Mouse (Mus musculus) kidney, adult 2 months (tissue): ENCODE measurements around the gene Gm5751.
A peak's percentile ranks its signal among the peaks of the same experiment; 100 is the strongest.

Experiments used
- CTCF ChIP-seq: fragments of 200-500 bp; conservative IDR thresholded peaks from 2 replicates; pipeline ENCODE4 v1.5.1; 2011; ENCODE audit warnings: low read depth, mild to moderate bottlenecking, control low read depth, low read length, moderate library complexity, mixed read lengths; ENCODE audit not compliant: insufficient read depth, insufficient read length
- POLR2A ChIP-seq: fragments of 200-500 bp; IDR thresholded peaks from one replicate; pipeline ENCODE4 v1.6.1; 2011; ENCODE audit warnings: low read depth, low read length, control low read depth

- peak; percentile 48 for TF ChIP-seq CTCF
- no peak for TF ChIP-seq POLR2A
These were observed 42.0 kb upstream of the Gm5751 start for GRCm38 (mm10) chrX:8832043-8832442.
